Mouse (Mus musculus) adrenal gland, adult 2 months (tissue): ENCODE data around the gene Wnt3a. TPM values are rescaled to one million over a fixed set of nuclear protein-coding genes. Genes with fewer than 3 reads are reported as not detected.

Source experiments
- DNase-seq: peaks from one replicate; pipeline ENCODE4 v3.0.0; 2021
- long read RNA-seq: library from polyadenylated mRNA; stranded (forward); transcript quantifications from one replicate; pipeline ENCODE4 v2.0.0, GENCODE M21; 2021
- polyA plus RNA-seq: library from polyadenylated mRNA; depleted of rRNA; stranded (reverse); fragments of >200 nt; gene quantifications from 2 replicates; pipeline ENCODE4 v1.2.3, GENCODE M21; 2012; rRNA removed
- total RNA-seq, 2 experiments: library from RNA; stranded (reverse); gene quantifications; 2 replicates each; pipeline ENCODE4 v1.2.3; 2021

Gene Wnt3a
- total RNA-seq (not detected), polyA plus RNA-seq (not detected in 2 replicates)
- long read RNA-seq, result 0 reads

DNA sequence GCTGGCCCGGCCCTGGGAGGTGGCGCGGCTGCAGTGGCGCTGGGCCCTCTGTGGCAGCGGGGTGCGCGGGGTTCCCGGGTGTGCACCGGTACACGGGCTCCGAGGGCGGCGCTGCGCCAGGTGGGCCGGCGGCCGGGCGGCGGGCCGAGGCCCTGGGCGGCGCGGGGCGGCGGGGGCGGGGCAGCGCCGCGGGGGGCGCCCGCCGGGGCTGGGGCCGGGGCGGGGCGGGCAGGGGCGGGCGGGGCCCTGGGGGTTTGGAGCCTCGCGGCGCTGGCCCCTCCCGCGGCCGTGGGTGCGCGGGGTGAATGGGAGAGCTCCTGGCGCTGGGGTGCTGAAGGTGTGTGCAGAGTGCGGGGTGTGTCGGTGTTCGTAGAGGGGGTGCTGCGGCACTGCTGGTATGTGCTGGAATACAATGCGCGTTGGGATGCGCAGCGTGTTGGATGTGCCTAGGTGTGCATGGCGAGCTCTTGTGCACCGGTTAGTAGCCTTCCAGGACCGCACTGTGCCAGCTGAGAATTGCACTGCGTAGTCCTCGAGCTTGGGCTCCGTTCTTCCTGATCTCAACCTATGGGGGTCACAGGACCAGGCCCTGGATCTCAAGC lies at the start of gene Wnt3a:
Wnt3a (minus strand) TSS at position 51 of the 602 bp plus-strand sequence.
- no peak for DNase-seq

DNA sequence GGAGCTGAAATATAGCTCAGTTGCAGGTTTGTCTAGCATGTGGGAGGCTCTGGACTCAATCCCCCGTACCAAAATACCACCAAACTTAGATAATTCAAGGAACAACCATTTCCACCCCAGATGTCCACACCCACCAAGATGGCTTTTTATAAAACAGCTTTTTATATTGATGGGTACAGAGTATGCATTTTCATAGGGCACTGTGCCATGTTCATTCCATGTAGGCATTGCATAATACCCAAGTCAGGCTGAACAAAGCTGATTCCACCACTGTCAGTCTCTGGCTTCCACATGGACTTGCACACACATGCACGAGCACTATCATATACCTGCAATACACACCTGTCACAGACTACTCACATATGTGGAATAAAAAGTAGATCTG lies 48.2 kb upstream of the Wnt3a start:
- no peak for DNase-seq

- no peak for DNase-seq
These were observed 47.6 kb upstream of the Wnt3a start for GRCm38 (mm10) chr11:59337955-59338735.

GRCm38 (mm10) chr11:59336381-59336780 lies 45.8 kb upstream of the Wnt3a start:
- no peak for DNase-seq

DNA sequence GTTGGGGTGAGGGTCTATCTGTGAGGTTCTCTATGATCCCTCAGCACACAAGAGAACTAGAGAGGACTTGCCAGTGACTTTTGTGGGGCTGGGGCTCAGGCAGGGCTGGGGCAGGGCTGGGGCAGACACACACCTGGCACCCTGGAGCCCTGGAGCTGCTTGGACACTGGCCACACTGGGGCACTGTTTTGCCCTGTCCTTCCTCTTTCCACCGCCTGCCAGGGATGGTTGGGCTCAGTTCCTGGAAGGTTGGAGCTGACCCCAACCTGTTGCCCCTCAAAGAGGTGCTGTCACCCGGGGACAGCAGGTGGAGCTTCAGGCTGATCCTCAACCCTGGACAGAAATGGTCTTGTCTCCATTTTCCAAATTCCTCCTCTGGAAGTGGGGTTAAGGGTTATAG lies 45.4 kb upstream of the Wnt3a start:
- no peak for DNase-seq

- no peak for DNase-seq
These were observed 44.6 kb upstream of the Wnt3a start for GRCm38 (mm10) chr11:59335150-59335549.

GRCm38 (mm10) chr11:59332938-59333337 lies 42.4 kb upstream of the Wnt3a start:
- no peak for DNase-seq

- DNase-seq, result no peak
These were observed 40.8 kb upstream of the Wnt3a start for GRCm38 (mm10) chr11:59331167-59331869.

GRCm38 (mm10) chr11:59330560-59330959 lies 40.0 kb upstream of the Wnt3a start:
- peak; percentile 40 for DNase-seq

GRCm38 (mm10) chr11:59329616-59330015 lies 39.1 kb upstream of the Wnt3a start:
- DNase-seq, result no peak

- DNase-seq, result no peak
These were observed 37.1 kb upstream of the Wnt3a start for GRCm38 (mm10) chr11:59327625-59328024.

DNA sequence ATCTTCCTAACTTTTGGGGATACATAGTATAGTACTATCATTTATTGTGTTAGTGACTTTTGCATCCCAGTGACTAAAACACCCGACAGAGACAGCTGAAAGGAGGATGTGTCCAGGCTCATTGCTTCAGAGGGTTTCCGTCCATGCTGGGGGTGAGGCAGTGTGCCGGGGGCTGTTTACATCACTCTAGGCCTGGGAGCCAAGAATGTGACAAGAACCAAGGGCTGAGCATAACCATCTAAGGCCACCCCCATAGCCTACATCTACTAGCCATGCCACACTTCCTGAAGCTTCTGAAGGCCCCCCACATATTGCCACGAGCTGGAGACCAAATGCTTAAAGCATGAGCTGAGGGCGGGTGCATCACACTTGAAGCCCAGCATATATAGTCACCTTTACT lies 34.2 kb upstream of the Wnt3a start:
- no peak for DNase-seq

GRCm38 (mm10) chr11:59322988-59323387 lies 32.4 kb upstream of the Wnt3a start:
- no peak for DNase-seq

DNA sequence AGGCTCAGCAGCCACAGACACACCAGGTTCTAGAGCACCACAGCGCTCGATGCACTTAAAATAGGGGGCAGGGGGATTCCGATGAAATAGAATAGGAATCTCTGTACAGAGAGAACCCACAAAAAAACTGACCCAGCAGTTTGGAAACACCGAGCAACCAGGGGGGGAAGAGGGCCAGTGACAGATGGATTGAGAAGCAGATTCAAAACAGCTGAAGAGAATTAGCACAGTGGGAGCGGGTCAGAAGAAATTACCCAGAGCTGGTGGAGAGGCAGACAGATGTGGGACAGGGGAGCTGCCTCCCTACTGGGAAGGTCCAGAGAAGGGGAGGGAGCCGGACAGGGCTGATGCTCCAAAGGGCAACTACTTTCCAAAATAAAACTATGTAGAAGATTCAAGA lies 26.0 kb upstream of the Wnt3a start:
- DNase-seq, result no peak

DNA sequence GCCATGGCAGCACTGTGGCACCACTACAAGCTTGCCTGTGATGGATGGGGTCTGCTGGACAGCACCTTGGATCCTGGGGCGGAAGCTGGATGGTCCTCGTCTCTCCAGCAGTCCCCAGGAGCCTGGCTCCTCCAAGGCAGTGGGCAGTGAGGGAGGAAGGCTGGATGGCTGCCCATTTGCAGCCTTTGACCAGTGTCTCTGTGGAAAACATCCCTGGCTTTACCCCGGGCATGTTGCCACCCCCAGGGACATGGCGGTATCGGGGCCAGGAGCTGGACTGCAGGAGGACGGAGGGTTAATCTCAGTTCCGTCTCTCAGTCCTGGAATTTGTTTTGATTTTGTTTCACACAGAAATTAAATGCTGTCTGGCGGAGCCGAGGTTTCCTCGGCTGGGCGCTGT lies 23.4 kb upstream of the Wnt3a start:
- no peak for DNase-seq

GRCm38 (mm10) chr11:59313029-59313811 lies 22.7 kb upstream of the Wnt3a start:
- no peak for DNase-seq

DNA sequence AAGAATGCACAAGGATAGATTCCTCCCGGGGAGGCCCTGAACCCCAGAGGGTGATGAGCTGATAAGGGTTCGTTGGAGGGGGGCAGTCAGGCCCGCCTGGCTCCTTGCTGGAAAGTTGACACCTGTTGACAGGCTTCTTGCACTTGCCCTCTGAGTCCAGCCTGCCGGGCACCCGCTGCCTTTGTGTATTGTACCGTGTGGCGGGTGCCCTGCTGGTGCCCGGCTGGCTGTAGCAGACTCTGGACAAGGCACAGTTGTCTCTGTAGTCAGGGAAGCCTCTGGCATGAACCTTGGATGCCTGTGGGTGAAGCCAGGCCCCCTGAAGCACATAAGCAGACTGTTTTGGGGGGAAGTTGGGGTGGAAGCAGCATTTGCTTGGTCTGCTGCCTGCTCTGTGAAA lies 21.9 kb upstream of the Wnt3a start:
- DNase-seq, result no peak

DNA sequence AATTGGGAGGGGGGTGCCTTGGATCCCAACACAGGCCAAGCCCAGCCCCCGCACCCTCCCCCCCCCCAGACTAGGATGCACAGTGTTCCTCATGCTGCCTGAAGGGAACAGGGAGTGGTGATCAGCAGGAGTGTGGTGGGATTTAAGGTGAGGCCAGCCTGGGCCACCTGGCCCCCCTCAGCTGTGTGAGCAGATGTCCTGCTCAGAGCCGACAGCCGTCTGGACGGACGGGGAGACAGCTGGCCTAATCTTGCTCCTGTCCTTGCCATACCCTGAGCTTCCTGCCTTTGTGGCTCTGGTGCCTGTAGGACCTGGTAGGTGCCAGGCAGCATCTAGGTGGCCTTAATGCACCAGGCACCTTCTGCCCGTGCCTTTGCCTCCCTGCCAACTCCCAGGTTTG lies 21.5 kb upstream of the Wnt3a start:
- no peak for DNase-seq

DNA sequence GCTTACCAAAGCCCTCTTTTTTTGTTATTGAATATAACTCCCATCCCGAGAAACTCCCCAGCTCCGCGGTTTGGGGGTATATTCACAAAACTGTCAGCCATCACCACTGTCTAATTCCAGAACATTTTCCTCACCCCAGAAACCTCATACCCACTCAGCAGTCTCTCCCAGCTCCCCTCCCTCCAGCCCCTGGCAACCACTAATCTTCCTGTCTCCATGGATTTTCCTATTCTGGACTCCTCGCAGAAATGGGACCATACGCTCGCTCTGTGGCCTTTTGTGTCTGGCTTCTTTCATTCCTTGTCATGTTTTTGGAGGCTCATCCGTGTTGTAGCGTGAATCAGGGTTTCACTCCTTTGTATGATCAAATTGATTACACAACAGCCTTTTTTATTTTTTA lies 19.4 kb upstream of the Wnt3a start:
- DNase-seq, result no peak

DNA sequence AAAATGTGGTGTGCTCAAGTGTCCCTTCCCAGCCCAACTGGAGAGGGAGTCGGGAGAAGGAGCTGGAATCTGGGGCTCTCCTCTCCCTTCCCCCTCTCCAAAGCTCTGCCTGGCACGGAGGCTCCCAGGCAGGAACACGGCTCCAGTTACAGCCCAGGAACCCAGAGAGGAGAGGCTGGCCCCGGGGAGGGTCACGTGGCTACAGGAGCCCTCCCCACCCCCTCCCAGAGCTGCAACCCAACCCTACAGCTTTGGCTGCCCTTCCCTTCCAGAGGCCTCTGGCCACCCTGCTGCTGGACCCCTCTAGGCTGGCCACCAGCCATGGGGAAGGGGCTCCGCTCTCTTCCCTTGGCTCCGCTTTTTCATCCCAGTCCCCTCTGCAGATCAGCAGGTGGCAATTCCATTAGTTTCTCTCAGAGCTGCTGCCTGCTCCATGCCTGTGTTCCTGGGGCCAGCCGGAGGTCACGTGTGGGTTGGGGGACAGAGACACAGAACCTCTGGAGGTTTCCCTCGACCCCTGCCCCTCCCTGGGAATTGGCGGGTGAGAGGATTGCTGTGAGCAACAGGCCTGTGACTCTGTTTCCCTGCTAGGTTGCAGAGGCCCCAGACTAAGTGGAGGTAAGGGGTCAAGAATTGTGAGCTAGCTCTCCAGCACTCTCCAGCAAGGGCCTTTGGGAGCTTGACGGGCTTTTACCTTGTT lies 18.7 kb upstream of the Wnt3a start:
- DNase-seq, result peak; percentile 19

- DNase-seq, result no peak
These were observed 18.1 kb upstream of the Wnt3a start for GRCm38 (mm10) chr11:59308625-59309024.

- DNase-seq, result no peak
These were observed 17.6 kb upstream of the Wnt3a start for GRCm38 (mm10) chr11:59308164-59308542.
